Mouse (Mus musculus) brain, embryonic 14.5 days (tissue): ENCODE results near the gene Cfap126.

Experiments
- CTCF ChIP-seq: fragments of 200-500 bp; IDR thresholded peaks from 2 replicates; pipeline ENCODE4 v1.5.1; 2012; ENCODE audit warnings: inconsistent platforms, mild to moderate bottlenecking, moderate library complexity, borderline replicate concordance; ENCODE audit not compliant: insufficient read depth, insufficient read length; ENCODE audit errors: extremely low read depth
- POLR2A ChIP-seq: fragments of 200-500 bp; IDR thresholded peaks from 2 replicates; pipeline ENCODE4 v1.6.1; 2012; ENCODE audit warnings: mild to moderate bottlenecking, inconsistent platforms, borderline replicate concordance; ENCODE audit not compliant: poor library complexity, insufficient read depth, insufficient read length, severe bottlenecking; ENCODE audit errors: extremely low read depth

GRCm38 (mm10) chr1:171105226-171105625 lies 8.5 kb upstream of the Cfap126 start:
- TF ChIP-seq POLR2A, result no peak
- no peak for TF ChIP-seq CTCF
